Mouse (Mus musculus): ENCODE results near the gene Sfxn3.

- TF ChIP-seq CTCF (IDR thresholded peaks at IDR 0.05; ENCODE audit: low read depth) (no peak), EP300 (IDR thresholded peaks at IDR 0.05; ENCODE audit: low read depth) (no peak)
Measured at GRCm38 (mm10) chr19:45007425-45008191, 39.7 kb upstream of the Sfxn3 start.
